Mouse (Mus musculus) forebrain, embryonic 14.5 days (tissue): ENCODE measurements around the gene 1810009J06Rik. TPM values are rescaled to one million over a fixed set of nuclear protein-coding genes. Genes with fewer than 3 reads are reported as not detected.
"Not testable (repeated sequence)": the region's sequence is repeated elsewhere in the genome, so short reads cannot be mapped to it uniquely, and the experiment has no call there.

Source experiments
- ATAC-seq: fragments of 200-750 bp; cut with Nextera tagmentation; 2 replicates; pipeline ENCODE4 v1.8.0; 2017; ENCODE audit warnings: mild to moderate bottlenecking, moderate library complexity
- DNase-seq: peaks from one replicate; pipeline ENCODE4 v3.0.0-alpha.2; 2015; ENCODE audit warnings: low spot score
- H3K27ac ChIP-seq: fragments of 300-500 bp; sonication (generic); 2 replicates; pipeline ENCODE4 v1.5.1; 2014; ENCODE audit warnings: low read depth, mild to moderate bottlenecking, control low read depth, low read length, moderate library complexity
- H3K27me3 ChIP-seq: fragments of 300-500 bp; sonication (generic); replicated peaks from 2 replicates; pipeline ENCODE4 v1.6.1; 2014; ENCODE audit warnings: low read length, control low read depth, mixed read lengths; ENCODE audit not compliant: control insufficient read depth, insufficient read depth
- H3K36me3 ChIP-seq: fragments of 300-500 bp; sonication (generic); 2 replicates; pipeline ENCODE4 v1.6.1; 2014; ENCODE audit warnings: low read length, control low read depth; ENCODE audit not compliant: control insufficient read depth, insufficient read depth
- H3K4me1 ChIP-seq: fragments of 300-500 bp; sonication (generic); 2 replicates; pipeline ENCODE4 v1.6.1; 2014; ENCODE audit warnings: antibody characterized with exemption, low read length, control low read depth; ENCODE audit not compliant: control insufficient read depth, insufficient read depth
- H3K4me2 ChIP-seq: fragments of 300-500 bp; sonication (generic); 2 replicates; pipeline ENCODE4 v1.6.1; 2014; ENCODE audit warnings: mild to moderate bottlenecking, control low read depth, low read length
- H3K4me3 ChIP-seq: fragments of 300-500 bp; sonication (generic); 2 replicates; pipeline ENCODE4 v1.5.1; 2014; ENCODE audit warnings: low read depth, low read length, control low read depth
- H3K9ac ChIP-seq: fragments of 300-500 bp; sonication (generic); 2 replicates; pipeline ENCODE4 v1.6.1; 2014; ENCODE audit warnings: mild to moderate bottlenecking, low read length, control low read depth, moderate library complexity
- H3K9me3 ChIP-seq: fragments of 300-500 bp; sonication (generic); replicated peaks from 2 replicates; pipeline ENCODE4 v1.6.1; 2016; ENCODE audit warnings: low read length, control low read depth, mixed read lengths; ENCODE audit not compliant: control insufficient read depth
- WGBS: fragments of 180-500 bp; shearing (Covaris S2); extraction: QIAGEN DNeasy Blood & Tissue Kit; methylation state at CpG from one replicate; pipeline ENCODE4 v1.1.7; 2014; 5-methylcytosine and 5-hydroxymethylcytosine counted together
- polyA plus RNA-seq: library from polyadenylated mRNA; unstranded; fragments of >200 nt; fragmentation: Nextera tagmentation; extraction: Ambion mirVana; gene quantifications from 2 replicates; pipeline ENCODE4 v1.2.1, GENCODE M21; 2014

Gene 1810009J06Rik
- polyA plus RNA-seq: not detected in 2 replicates

DNA sequence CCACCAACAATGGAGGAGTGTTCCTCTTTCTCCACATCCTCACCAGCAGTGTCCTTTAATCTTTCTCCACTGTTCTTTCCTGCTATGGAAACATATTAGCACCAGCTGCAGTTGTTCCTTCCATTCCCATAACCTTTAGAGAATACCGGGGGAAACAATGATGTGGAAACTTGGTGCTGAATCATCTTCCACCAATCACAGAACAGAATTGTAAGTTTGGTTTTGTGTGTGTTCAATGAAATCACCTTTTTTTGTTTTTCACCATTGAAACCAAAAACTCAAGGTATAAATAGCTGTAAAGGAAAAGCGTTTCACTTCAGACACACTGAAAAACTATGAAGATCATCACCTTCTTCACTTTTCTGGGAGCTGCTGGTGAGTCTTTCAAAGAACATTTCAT lies at the start of gene 1810009J06Rik:
Gene 1810009J06Rik, plus strand, starts transcription at position 301 of the 400 bp plus-strand sequence.
- not testable (repeated sequence) for ATAC-seq, H3K27me3 ChIP-seq, H3K4me2 ChIP-seq

DNA sequence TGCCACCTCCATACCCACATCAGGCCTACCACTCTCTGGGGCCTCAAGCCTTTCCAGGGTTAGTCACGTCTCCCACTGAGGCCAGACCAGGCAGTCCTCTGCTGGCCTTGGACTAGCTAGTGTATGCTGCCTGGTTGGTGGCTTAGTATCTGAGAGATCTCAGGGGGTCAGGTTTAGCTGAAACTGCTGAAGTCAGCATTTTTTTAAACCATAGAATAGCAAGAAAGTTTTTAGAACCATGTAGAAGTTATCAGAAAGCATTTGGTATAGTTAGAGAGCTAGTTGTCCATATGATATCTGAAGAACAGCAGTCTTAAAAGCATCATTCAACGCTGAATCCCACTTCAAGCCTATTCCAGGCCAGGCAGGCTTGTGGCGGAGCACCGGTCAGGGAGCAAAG lies 44.6 kb upstream of the 1810009J06Rik start:
- WGBS: 85% methylated on average over 4 of the region's 4 CpGs
- Histone ChIP-seq H3K9me3 (no peaks in the 10 kb centered on the region), H3K27me3 (no peaks in the 10 kb centered on the region), H3K36me3 (no peaks in the 10 kb centered on the region), H3K4me3 (no peak overlapping the region), H3K27ac (no peak overlapping the region), H3K4me1 (no peaks in the 10 kb centered on the region), H3K4me2 (no peak overlapping the region), H3K9ac (no peak overlapping the region)
- no peak for ATAC-seq
- no peak for DNase-seq

More for the DNA sequence above, at the start of gene 1810009J06Rik:
- not testable (repeated sequence) for H3K4me3 ChIP-seq, H3K36me3 ChIP-seq, H3K9me3 ChIP-seq, H3K9ac ChIP-seq, H3K27ac ChIP-seq, H3K4me1 ChIP-seq, DNase-seq
- WGBS: 88% methylated on average over 2 of the region's 2 CpGs

DNA sequence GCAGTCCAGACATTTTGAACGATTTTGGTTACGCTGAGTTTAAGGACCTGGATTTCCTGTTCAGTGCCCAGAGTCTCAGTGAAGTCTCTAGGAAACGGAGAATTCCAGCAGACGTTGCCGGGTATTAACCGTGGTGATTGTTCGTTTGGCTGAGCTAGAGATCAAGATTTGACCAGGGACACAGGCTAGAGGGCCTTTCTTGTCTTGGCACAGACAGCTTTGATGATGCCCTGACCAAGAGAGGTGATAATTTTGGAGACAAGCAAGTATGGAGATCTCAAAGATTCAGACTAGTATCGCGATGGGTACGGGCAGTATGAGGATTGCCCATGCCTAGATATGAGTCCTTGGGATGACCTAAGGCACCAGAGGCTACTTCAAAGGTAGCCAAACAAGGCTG lies 24.1 kb upstream of the 1810009J06Rik start, which contains the start of gene 1700074P13Rik:
Gene 1700074P13Rik, minus strand, starts transcription at position 101 of the 400 bp plus-strand sequence.
- H3K9ac ChIP-seq: no peak within 1 kb of the TSS
- ATAC-seq: no peak

DNA sequence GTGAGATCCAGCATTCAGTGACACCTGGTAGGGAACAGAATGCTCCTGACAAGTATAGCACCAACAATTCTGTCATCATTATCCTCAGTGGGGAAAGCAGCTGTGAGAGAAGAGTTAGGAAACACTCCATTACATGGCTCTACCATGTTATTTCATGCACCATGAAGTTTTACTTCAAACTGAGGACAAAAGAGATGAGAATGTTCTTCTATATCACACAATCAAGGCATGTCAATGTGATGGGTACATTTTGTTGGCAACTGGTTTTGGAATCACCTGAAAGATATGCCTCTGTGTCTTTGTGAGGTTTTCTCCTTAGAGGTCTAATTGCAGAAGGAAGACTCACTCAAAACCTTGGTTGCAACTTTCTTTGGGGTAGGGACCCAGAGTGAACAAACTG lies 12.8 kb upstream of the 1810009J06Rik start, which contains the start of gene Gm4744:
Gene Gm4744, minus strand, starts transcription at position 101 of the 400 bp plus-strand sequence.
- ATAC-seq (no peak), DNase-seq (no peak)
- H3K27me3 ChIP-seq: no peaks in the 10 kb centered on the region
- no peak within 1 kb of the TSS for H3K4me3 ChIP-seq
- H3K36me3 ChIP-seq: no peaks in the 10 kb centered on the region
- no peak within 1 kb of the TSS for H3K27ac ChIP-seq
- no peak within 1 kb of the TSS for H3K4me2 ChIP-seq
- no peaks in the 10 kb centered on the region for H3K9me3 ChIP-seq
- no peaks in the 10 kb centered on the region for H3K4me1 ChIP-seq
- H3K9ac ChIP-seq: no peak within 1 kb of the TSS

More for the DNA sequence above, 24.1 kb upstream of the 1810009J06Rik start, which contains the start of gene 1700074P13Rik:
- Histone ChIP-seq H3K36me3 (no peaks in the 10 kb centered on the region), H3K4me2 (no peak within 1 kb of the TSS), H3K27me3 (no peaks in the 10 kb centered on the region), H3K4me3 (no peak within 1 kb of the TSS), H3K27ac (no peak within 1 kb of the TSS), H3K4me1 (no peaks in the 10 kb centered on the region), H3K9me3 (no peaks in the 10 kb centered on the region)
- no peak for DNase-seq
- WGBS: 94% methylated on average over 10 of the region's 10 CpGs

DNA sequence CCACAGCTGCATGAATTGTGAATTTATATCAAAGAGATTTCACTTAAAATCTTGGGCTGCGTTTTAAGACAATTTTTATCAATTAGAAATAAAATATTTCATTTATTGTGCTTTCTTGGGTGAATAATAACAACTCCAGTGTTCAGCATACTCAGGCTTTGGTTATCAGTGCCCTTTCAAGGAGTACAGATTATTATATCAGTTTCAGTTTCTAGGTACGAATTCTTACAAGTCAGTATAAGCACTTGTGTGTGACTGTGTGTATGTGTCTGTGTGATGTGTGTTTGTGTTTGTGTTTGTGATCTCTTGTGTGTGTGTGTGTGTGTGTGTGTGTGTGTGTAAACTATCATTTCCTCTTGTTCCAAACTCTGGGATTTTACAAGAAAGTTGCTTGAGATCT lies 10.8 kb upstream of the 1810009J06Rik start:
- WGBS: 68% methylated on average over 2 of the region's 2 CpGs
- DNase-seq: no peak
- ATAC-seq: no peak
- no peak overlapping the region for H3K9ac ChIP-seq
- no peaks in the 10 kb centered on the region for H3K9me3 ChIP-seq
- no peaks in the 10 kb centered on the region for H3K4me1 ChIP-seq
- no peaks in the 10 kb centered on the region for H3K27me3 ChIP-seq
- no peak overlapping the region for H3K27ac ChIP-seq
- no peak overlapping the region for H3K4me2 ChIP-seq
- no peak overlapping the region for H3K4me3 ChIP-seq
- H3K36me3 ChIP-seq: no peaks in the 10 kb centered on the region

DNA sequence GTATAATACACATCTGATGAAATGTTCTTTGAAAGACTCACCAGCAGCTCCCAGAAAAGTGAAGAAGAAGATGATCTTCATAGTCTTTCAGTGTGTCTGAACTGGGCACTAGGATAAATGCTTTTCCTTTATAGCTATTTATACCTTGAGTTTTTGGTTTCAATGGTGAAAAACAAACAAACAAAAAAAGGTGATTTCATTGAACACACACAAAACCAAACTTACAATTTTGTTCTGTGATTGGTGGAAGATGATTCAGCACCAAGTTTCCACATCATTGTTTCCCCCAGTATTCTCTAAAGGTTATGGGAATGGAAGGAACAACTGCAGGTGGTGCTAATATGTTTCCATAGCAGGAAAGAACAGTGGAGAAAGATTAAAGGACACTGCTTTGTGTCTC lies 34.8 kb downstream of the 1810009J06Rik start, which contains the start of gene Gm2663:
Gene Gm2663, minus strand, starts transcription at position 101 of the 400 bp plus-strand sequence.
- H3K9me3 ChIP-seq, H3K4me2 ChIP-seq, ATAC-seq, DNase-seq, H3K4me3 ChIP-seq, H3K4me1 ChIP-seq, H3K36me3 ChIP-seq, H3K27me3 ChIP-seq, H3K9ac ChIP-seq, H3K27ac ChIP-seq: not testable (repeated sequence)

DNA sequence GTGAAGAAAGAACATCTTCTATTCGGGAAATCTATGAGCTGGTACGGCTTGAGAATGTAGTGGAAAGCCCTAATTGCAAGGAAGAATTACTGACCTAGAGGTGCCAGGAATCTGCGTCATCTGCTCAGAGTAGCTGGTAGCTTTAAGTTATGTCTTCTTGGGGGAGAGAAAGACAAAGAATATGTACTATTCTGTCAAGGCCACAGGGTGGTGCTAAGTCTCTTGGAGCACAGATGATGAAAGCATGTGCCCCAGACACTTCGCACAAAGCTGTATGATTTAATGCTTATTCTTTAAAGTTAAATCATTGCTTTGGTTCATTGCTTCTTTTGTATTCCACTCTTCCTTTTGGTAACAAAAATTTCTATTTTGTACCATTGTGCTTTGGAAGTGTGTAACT lies 50.5 kb downstream of the 1810009J06Rik start:
- Histone ChIP-seq H3K9me3 (no peaks in the 10 kb centered on the region), H3K4me1 (no peaks in the 10 kb centered on the region), H3K4me3 (no peak overlapping the region), H3K36me3 (no peaks in the 10 kb centered on the region), H3K9ac (no peak overlapping the region), H3K27ac (no peak overlapping the region), H3K4me2 (no peak overlapping the region), H3K27me3 (no peaks in the 10 kb centered on the region)
- ATAC-seq (no peak), DNase-seq (no peak)
- 83% methylated on average over 4 of the region's 4 CpGs for WGBS

Other genes with a start within 250 kb of the 1810009J06Rik start
- gene Moxd2, start 77.3 kb upstream of the 1810009J06Rik start, polyA plus RNA-seq: not detected in 2 replicates
- not detected in 2 replicates for gene Prss58, start 64.4 kb upstream of the 1810009J06Rik start, polyA plus RNA-seq
- not detected in 2 replicates for gene 1700074P13Rik, start 24.2 kb upstream of the 1810009J06Rik start, polyA plus RNA-seq
- not detected in 2 replicates for gene Gm4744, start 12.9 kb upstream of the 1810009J06Rik start, polyA plus RNA-seq
- not detected in 2 replicates for gene Gm2663, start 34.7 kb downstream of the 1810009J06Rik start, polyA plus RNA-seq
- not detected in 2 replicates for gene 2210010C04Rik, start 70.8 kb downstream of the 1810009J06Rik start, polyA plus RNA-seq